Mouse (Mus musculus): Measurements from ENCODE around the gene Tec.

- TF ChIP-seq CTCF (IDR thresholded peaks at IDR 0.05; ENCODE audit: borderline replicate concordance, extremely low read depth, insufficient read depth, insufficient read length) = no peak
- TF ChIP-seq POLR2A (IDR thresholded peaks at IDR 0.05; ENCODE audit: borderline replicate concordance, extremely low read depth, insufficient read depth, insufficient read length, poor library complexity, severe bottlenecking) = no peak
Observed at GRCm38 (mm10) chr5:72907402-72907801, 39.1 kb upstream of the Tec start.
